Mouse (Mus musculus): ENCODE results near the gene Rhd.
"Not testable (repeated sequence)": the region's sequence is repeated elsewhere in the genome, so short reads cannot be mapped to it uniquely, and the experiment has no call there.

DNA sequence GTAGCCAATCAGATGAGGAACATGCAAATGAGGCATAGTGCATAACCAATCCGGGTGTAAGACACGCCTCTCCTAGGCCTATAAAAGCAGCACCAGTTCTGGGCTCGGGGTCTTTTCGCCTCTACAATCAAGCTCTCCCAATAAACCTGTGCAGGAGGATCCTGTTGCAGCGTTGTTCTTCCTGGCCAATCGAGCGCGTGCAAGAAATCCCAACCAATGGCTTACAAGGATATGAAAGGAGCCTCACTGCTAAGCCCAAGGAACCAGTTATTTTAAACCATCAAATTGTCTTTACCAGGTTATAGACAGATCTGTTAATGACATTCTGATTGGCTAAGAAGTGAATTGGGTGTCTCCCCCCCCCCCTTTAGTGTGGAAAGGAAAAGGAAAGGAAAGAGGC, 47.1 kb downstream of the Rhd start:
- not testable (repeated sequence) for TF ChIP-seq CTCF, EP300 (IDR thresholded peaks at IDR 0.05; ENCODE audit: low read depth)
